Comparison of ENCODE assay signal across 25 mouse cellular contexts in genomic region chr7:111198608-111199355, GRCm38 (mm10).
A peak's percentile ranks its signal among the peaks of the same experiment; 100 is the strongest.
DNase-seq lines count a peak whose midpoint lies in the region; ATAC-seq and TF ChIP-seq lines count a peak whose summit lies in the region.
"Had no signal": no experiment of that assay in that cellular context is flagged by ENCODE, and none has a peak within 500 bp of the region (broad histone marks: within the 10 kb centered on the region; RNA-seq: fewer than 3 reads in every experiment).

No protein-coding gene starts in this region.

- no peak for TF ChIP-seq CTCF in thymus, adult 2 months (IDR thresholded peaks at IDR 0.05; ENCODE audit: borderline replicate concordance, control insufficient read depth, extremely low read depth, insufficient read depth, low read length, poor library complexity)

- DNase-seq in hindbrain, embryonic 11.5 days (ENCODE audit: low spot score), result no peak
- DNase-seq in neural tube, embryonic 10.5 days (ENCODE audit: extremely low spot score, low spot score), result no peak
- no peak for DNase-seq in hindbrain, embryonic 14.5 days (ENCODE audit: low spot score)
- DNase-seq in MN1 (ENCODE audit: low spot score), result no peak
- DNase-seq in thymus, adult 2 months, result no peak
- no peak for DNase-seq in adrenal gland, adult (ENCODE audit: inconsistent age in 2 of 2, low spot score in 1 of 2)
- DNase-seq: adrenal gland, adult 8-10 months; cerebellum, adult 2 months; cerebellum, postnatal 36 days; embryo, embryonic 11 days; kidney, postnatal 36 days; layer of hippocampus, postnatal 36 days; lung, postnatal 4 days; retina, postnatal 1 day; right cerebral cortex, postnatal 25 days; thymus, postnatal 36 days had no signal

- no peak overlapping the region for H3K4me2 ChIP-seq in hindbrain, embryonic 12.5 days (replicated peaks)
- H3K4me2 ChIP-seq in hindbrain, embryonic 11.5 days (replicated peaks; ENCODE audit: low read depth, low read length), result no peak overlapping the region
- H3K4me2 ChIP-seq in neural tube, embryonic 13.5 days, result no peak overlapping the region
- no peak overlapping the region for H3K4me2 ChIP-seq in hindbrain, embryonic 14.5 days (replicated peaks)
- H3K4me2 ChIP-seq: embryonic facial prominence, embryonic 13.5 days; heart, embryonic 11.5 days; kidney, embryonic 15.5 days; stomach, embryonic 15.5 days had no signal

- WGBS in hindbrain, embryonic 12.5 days, result 58% methylated on average over 10 of the region's 10 CpGs
- WGBS in hindbrain, embryonic 11.5 days, result 72% methylated on average over 10 of the region's 10 CpGs
- WGBS in neural tube, embryonic 13.5 days, result 40% methylated on average over 10 of the region's 10 CpGs
- WGBS in hindbrain, embryonic 14.5 days, result 36% methylated on average over 10 of the region's 10 CpGs
- WGBS in thymus, adult 2 months, result 94% methylated on average over 10 of the region's 10 CpGs

- H3K27ac ChIP-seq in hindbrain, embryonic 12.5 days, result peak overlapping the region; percentile 13; the same call in 1 of the 2 replicates
- no peak overlapping the region for H3K27ac ChIP-seq in hindbrain, embryonic 11.5 days (ENCODE audit: low read depth, low read length)
- peak overlapping the region; percentile 47; the same call in 1 of the 2 replicates for H3K27ac ChIP-seq in neural tube, embryonic 13.5 days (replicated peaks)
- 0 out of 2 replicates have a peak overlapping the region, but pooled peaks have one; percentile 30 for H3K27ac ChIP-seq in hindbrain, embryonic 14.5 days
- no peak overlapping the region for H3K27ac ChIP-seq in thymus, adult 2 months (ENCODE audit: control insufficient read depth, insufficient read depth, low read length)
- H3K27ac ChIP-seq: embryonic facial prominence, embryonic 13.5 days; kidney, embryonic 15.5 days; stomach, embryonic 15.5 days had no signal

- peak; percentile 46; the same call in 1 of the 2 replicates for ATAC-seq in hindbrain, embryonic 12.5 days (ENCODE audit: low FRiP score)
- ATAC-seq in hindbrain, embryonic 11.5 days (ENCODE audit: low FRiP score), result no peak
- no peak for ATAC-seq in neural tube, embryonic 13.5 days (ENCODE audit: low read depth)
- no peak for ATAC-seq in hindbrain, embryonic 14.5 days (ENCODE audit: low FRiP score)
- ATAC-seq: intestine, postnatal 0 days had no signal

- no peak overlapping the region for H3K9ac ChIP-seq in hindbrain, embryonic 12.5 days
- H3K9ac ChIP-seq in hindbrain, embryonic 11.5 days (ENCODE audit: low read depth, low read length), result no peak overlapping the region
- H3K9ac ChIP-seq in neural tube, embryonic 13.5 days, result no peak overlapping the region
- no peak overlapping the region for H3K9ac ChIP-seq in hindbrain, embryonic 14.5 days
- H3K9ac ChIP-seq: embryonic facial prominence, embryonic 13.5 days; kidney, embryonic 15.5 days; stomach, embryonic 15.5 days had no signal

- H3K9me3 ChIP-seq in hindbrain, embryonic 12.5 days (replicated peaks), result no peaks in the 10 kb centered on the region
- no peaks in the 10 kb centered on the region for H3K9me3 ChIP-seq in hindbrain, embryonic 11.5 days (ENCODE audit: control insufficient read depth, low read length)
- H3K9me3 ChIP-seq in neural tube, embryonic 13.5 days, result no peaks in the 10 kb centered on the region
- H3K9me3 ChIP-seq in hindbrain, embryonic 14.5 days (ENCODE audit: control insufficient read depth, low read length), result no peaks in the 10 kb centered on the region
- H3K9me3 ChIP-seq: embryonic facial prominence, embryonic 13.5 days; kidney, embryonic 15.5 days; stomach, embryonic 15.5 days had no signal

- no peaks in the 10 kb centered on the region for H3K36me3 ChIP-seq in hindbrain, embryonic 12.5 days
- H3K36me3 ChIP-seq in hindbrain, embryonic 11.5 days (ENCODE audit: control insufficient read depth, insufficient read depth, low read length), result no peaks in the 10 kb centered on the region
- no peaks in the 10 kb centered on the region for H3K36me3 ChIP-seq in neural tube, embryonic 13.5 days
- H3K36me3 ChIP-seq in hindbrain, embryonic 14.5 days (replicated peaks; ENCODE audit: control insufficient read depth, insufficient read depth), result no peaks in the 10 kb centered on the region
- no peaks in the 10 kb centered on the region for H3K36me3 ChIP-seq in thymus, adult 2 months (ENCODE audit: control insufficient read depth, insufficient read depth, low read length)
- H3K36me3 ChIP-seq: embryonic facial prominence, embryonic 13.5 days; kidney, embryonic 15.5 days; stomach, embryonic 15.5 days had no signal

- TF ChIP-seq POLR2A in thymus, adult 2 months (IDR thresholded peaks at IDR 0.05; ENCODE audit: control insufficient read depth, extremely low read depth, insufficient read depth, low read length, poor library complexity), result no peak

- no peak overlapping the region for H3K4me3 ChIP-seq in hindbrain, embryonic 12.5 days
- H3K4me3 ChIP-seq in hindbrain, embryonic 11.5 days (ENCODE audit: low read depth, low read length), result no peak overlapping the region
- H3K4me3 ChIP-seq in neural tube, embryonic 13.5 days, result no peak overlapping the region
- H3K4me3 ChIP-seq in hindbrain, embryonic 14.5 days (replicated peaks; ENCODE audit: low read length), result no peak overlapping the region
- no peak overlapping the region for H3K4me3 ChIP-seq in thymus, adult 2 months (ENCODE audit: control insufficient read depth, insufficient read depth, low read length)
- H3K4me3 ChIP-seq: embryonic facial prominence, embryonic 13.5 days; erythroblast, embryonic 14.5 days; kidney, embryonic 15.5 days; myocyte; stomach, embryonic 15.5 days had no signal

- peaks cover 9% of the 10 kb centered on the region; the same call in 1 of the 2 replicates for H3K4me1 ChIP-seq in hindbrain, embryonic 12.5 days
- H3K4me1 ChIP-seq in hindbrain, embryonic 11.5 days (replicated peaks; ENCODE audit: control insufficient read depth, insufficient read depth, low read length), result no peaks in the 10 kb centered on the region
- peaks cover 12% of the 10 kb centered on the region; the same call in 1 of the 2 replicates for H3K4me1 ChIP-seq in neural tube, embryonic 13.5 days (replicated peaks)
- H3K4me1 ChIP-seq in hindbrain, embryonic 14.5 days (replicated peaks; ENCODE audit: control insufficient read depth, insufficient read depth, low read length), result 0 out of 2 replicates have a peak, but pooled peaks cover 4% of the 10 kb centered on the region
- no peaks in the 10 kb centered on the region for H3K4me1 ChIP-seq in thymus, adult 2 months (replicated peaks; ENCODE audit: control insufficient read depth, insufficient read depth, low read length)
- H3K4me1 ChIP-seq: embryonic facial prominence, embryonic 13.5 days; kidney, embryonic 15.5 days; stomach, embryonic 15.5 days had no signal

- no peaks in the 10 kb centered on the region for H3K27me3 ChIP-seq in hindbrain, embryonic 12.5 days
- no peaks in the 10 kb centered on the region for H3K27me3 ChIP-seq in hindbrain, embryonic 11.5 days (ENCODE audit: control insufficient read depth, insufficient read depth, low read length)
- H3K27me3 ChIP-seq in neural tube, embryonic 13.5 days, result no peaks in the 10 kb centered on the region
- H3K27me3 ChIP-seq in hindbrain, embryonic 14.5 days (ENCODE audit: control insufficient read depth, insufficient read depth, low read length), result no peaks in the 10 kb centered on the region
- H3K27me3 ChIP-seq in thymus, adult 2 months (ENCODE audit: control insufficient read depth, insufficient read depth, low read length), result no peaks in the 10 kb centered on the region
- H3K27me3 ChIP-seq: embryonic facial prominence, embryonic 13.5 days; kidney, embryonic 15.5 days; stomach, embryonic 15.5 days had no signal

Comparison
In these comparisons a context has a peak if more than half of its experiments do, and no peak if none do; other contexts are left out.
1. H3K27ac ChIP-seq: peak in hindbrain, embryonic 12.5 days (single experiment), neural tube, embryonic 13.5 days (single experiment) and hindbrain, embryonic 14.5 days (single experiment); none in hindbrain, embryonic 11.5 days (single experiment) and thymus, adult 2 months (single experiment).